Mouse (Mus musculus) kidney, postnatal 4 days (tissue): ENCODE measurements around the gene Cpne7.
A peak's percentile ranks its signal among the peaks of the same experiment; 100 is the strongest.
"Not testable (repeated sequence)": the region's sequence is repeated elsewhere in the genome, so short reads cannot be mapped to it uniquely, and the experiment has no call there.

Source experiments
- DNase-seq, 2 experiments: peaks; one replicate each; pipeline ENCODE4 v3.0.0; 2021; ENCODE audit warnings: mixed read lengths in 2 of 2

Gene Cpne7

DNA sequence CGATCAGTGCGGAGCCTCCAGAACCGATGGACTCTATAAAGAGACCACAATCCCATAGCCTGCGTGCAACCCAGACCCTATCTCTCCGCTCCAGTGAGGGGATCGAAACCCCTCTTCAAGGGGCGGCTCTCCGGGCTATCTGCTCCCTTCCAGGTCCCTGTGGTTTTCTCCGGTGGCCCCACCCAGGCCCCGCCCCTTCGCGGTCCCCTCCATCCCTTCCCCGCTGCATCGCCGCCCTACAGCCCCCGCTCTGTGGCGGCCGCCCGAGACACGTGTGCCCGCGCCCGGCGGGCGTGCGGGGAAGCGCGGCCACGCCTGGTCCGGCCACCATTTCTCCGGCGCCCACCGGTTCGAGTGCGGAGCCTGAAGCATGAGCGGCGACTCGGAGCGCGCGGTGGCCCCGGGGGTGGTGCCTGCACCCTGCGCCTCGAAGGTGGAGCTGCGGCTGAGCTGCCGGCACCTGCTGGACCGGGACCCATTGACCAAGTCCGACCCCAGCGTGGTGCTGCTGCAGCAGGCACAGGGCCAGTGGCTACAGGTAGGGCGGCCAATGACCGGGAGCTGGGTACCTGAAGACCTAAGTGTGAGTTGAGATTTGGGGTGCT is at the start of gene Cpne7:
Cpne7 (plus strand) TSS at position 248 of the 605 bp plus-strand sequence.
- DNase-seq = peak; percentile 44 to 48

DNA sequence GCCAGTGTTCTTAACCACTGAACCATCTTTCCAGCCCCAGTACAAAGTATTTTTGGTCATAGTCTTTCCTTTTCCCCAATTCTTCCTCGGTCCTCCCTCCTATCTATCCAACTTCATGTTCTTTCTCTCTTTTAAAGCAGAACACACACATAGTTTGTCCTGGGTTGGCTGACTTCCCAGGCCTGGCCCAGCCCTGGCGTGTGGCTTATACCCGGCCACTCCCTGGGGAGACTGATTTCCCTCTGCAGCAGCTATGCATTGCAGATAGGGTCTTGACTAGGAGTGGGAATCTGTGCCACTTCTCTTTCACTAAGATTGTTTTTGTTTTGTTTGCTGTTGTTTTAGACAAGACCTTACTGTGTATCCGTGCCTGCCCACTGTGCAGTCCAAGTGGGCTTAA is 46.0 kb upstream of the Cpne7 start:
- peak; percentile 17 to 38 for DNase-seq

DNA sequence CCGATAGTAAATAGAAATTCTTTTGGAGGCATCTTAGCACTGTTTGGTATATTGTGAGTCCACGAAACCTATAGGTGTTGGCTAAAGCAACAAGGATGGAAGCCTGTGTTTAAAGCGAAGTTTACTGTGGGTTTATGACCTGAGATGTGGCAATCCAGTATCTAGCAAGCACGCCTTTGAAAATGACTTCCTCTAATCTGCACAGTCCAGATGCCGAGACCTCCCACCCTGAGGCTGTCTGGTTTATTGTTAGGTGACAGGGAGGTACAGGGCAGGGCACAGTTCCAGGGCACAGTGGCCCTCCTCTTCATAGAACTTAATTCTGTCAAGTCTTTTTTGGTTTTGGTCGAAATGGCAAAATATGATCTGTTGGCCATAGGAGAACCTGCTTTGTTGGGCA is 40.0 kb upstream of the Cpne7 start:
- no peak for DNase-seq

DNA sequence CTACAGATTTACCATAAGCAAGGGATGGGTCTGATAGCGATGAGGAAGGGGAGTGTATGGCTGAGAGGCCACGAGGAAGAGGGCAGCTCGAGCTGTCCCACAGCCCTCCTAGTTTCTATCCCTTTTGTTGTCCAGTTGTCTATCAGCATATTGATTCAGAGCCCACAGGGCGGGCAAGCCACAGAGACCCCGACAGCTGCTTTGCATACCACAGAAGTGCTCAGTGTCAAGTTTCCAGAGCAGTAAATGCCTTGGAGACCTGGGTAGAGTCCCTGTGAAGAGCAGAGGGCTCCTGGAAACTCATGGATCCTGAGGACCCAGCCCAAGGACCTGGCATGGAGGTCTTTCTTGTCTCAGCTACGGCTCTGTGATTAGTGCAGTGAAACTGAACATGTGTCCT is 34.2 kb upstream of the Cpne7 start:
- DNase-seq = no peak

DNA sequence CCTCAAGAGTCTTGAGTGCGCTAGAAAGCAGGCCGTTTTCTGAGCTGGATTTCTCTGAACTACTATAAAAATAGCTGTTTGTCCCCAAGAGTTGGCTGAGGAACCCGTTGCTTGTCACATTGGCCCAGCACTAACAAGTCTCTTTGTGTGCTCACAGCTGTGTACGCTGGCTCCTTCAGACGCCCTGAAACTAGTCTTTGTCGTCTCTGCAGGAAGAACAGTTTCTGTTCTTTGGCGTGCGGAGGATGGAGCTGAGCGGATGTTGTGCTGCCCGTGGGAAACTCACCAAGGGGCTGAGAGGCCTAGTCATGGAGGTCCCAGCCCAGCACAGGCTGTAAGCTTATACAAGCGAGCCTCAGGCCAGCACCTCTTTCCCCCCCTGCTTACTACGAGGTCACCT is 33.6 kb upstream of the Cpne7 start:
- DNase-seq = no peak

DNA sequence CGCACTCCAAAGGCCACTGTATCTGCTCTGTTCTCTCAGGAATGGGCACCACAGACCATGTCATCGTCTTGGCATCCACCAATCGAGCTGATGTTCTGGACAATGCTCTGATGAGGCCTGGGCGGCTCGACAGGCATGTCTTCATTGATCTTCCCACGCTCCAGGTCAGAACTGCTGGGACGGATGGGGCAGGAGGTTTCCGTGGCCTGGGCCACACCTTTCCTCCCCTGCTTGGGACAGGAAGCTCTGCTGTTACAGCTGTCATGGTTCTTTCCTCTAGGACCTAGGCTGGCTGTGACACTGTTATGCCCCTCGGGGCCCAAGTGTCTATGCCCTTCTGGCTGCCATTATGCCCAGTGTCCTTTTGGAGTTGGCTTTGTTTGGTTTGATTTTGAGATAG is 29.9 kb upstream of the Cpne7 start:
- DNase-seq = peak in 1 of 2 experiments; percentile 10

DNA sequence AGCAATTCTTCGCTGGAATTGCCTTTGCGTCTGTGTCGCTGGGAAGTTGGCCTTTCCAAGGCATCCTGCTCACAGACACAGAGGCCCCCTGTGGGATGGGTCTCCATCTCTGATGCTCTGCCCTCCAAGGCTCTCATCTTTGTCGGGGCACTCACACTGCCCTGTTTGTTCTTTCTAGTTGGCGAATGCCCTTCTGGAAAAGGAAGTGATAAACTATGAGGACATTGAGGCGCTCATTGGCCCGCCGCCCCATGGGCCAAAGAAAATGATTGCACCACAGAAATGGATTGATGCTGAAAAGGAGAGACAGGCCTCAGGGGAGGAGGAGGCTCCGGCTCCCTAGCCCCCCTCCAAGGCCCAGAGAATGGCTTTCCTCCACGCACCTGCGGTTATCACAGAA is 20.0 kb upstream of the Cpne7 start:
- DNase-seq = no peak

DNA sequence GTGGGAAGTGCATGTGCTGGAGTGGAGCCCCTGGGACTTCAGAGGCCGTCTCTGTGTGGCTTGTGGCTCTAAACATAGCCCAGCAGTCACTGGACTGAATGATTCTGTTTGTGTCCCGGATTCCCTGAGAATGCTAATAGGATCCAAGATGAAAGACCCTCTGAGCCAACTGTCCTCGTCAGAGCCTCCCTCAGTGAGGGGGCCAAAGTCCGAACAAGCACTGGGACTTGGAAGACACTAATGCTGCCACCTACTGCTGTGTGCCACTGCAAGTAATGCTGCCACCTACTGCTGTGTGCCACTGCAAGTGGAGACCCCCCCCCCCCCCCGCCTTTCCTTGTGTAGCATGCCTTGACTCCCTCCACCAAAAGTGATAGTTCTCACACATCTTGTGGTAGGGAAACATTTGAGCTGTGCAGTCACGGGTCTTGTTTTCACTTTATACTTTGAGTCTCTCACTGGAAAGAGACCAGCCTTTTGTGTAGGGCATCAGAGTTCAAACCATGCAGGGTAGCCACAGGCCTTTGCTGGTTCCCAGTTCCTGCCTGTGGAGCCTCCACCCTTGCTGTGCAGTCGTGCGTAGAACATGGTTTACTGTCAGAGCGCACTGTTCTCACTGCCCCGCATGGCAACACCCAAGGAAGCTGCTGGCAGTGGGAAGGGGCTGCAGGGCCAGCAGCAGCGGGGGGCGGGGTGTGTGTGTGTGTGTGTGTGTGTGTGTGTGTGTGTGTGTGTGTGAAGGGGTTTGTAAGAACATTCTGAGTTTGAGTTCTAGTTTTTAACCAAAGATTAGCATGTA is 19.2 kb upstream of the Cpne7 start:
- DNase-seq = peak in 1 of 2 experiments; percentile 66

DNA sequence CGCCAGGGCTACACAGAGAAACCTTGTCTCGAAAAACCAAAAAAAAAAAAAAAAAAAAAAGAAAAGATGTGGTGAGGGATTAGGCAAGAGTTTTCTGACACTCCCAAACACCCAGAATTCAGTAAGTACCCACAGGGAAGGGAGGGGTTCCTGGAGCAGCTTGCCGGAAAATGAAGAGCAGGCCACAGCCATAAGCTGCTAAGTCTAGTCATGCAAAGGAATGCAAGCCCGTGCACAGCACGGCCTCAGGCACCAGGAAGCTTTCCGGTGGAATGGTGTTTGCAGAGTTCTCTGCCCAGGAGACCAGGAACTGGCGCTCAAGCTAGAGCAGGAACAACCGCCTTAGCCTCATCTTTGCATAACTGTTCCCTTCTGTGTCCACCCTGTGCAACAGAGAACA is 16.9 kb upstream of the Cpne7 start:
- DNase-seq = no peak

DNA sequence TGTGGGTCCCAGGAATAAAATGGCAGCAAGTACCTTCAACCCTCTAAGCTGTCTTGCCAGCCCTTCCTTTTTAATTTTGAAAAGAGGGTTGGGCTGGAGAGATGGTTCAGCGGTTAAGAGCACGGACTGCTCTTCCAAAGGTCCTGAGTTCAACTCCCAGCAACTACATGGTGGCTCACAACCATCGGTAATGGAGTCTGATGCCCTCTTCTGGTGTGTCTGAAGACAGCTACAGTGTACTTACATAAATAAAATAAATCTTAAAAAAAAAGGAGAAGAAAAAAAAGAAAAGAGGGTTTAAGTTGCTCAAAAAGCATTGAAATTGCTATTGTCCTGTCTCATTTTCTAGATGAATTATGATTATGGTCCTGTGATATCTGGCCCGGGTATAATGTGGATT is 15.9 kb upstream of the Cpne7 start:
- no peak for DNase-seq

DNA sequence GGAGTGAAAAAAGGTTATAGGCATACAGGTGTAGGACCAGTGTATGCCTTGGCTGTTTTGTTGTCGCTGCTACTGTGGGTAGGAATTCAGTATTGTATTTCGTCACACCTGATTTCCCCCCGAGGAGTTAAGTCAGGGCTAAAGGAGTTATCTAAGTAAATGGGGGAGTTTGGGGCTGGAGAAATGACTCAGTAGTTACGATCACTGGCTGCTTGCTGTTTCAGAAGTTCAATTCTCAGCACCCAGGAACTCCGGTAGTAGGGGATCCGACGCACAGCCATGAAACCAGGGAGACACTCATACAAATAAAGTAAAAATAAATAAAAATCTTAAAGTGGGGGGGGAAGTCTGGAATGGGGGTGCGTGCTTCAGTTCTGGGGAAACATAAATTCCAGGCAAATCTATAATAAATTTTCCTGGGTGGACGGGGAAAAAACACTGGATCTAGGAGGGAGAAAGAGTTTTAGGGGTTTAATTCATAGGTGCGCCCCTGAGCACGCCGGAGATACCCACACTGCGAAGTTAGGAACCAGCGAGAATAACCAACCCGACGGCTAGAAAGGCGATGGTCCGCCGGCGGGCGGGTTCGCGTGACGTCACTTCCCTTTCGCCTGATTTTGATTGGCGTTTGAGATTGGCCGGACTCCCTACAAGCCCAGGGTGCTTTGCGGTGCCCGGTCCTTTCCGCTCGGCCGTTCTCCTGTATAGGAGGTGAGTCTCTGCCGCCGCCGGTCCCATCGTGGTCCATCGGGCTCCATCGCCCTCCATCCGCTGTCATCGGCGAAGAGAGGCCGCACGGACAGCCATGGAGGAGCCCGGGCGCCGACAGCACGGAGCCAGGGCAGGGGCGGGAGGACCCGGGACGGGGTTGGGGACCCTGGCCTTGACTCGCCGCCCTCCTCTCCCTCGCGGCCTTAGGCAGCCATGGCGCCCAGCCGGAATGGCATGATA is 15.2 kb upstream of the Cpne7 start, which contains the start of gene Rpl13:
Rpl13 (plus strand) TSS at position 616 of the 951 bp plus-strand sequence.
- DNase-seq = peak; percentile 98 to 99

DNA sequence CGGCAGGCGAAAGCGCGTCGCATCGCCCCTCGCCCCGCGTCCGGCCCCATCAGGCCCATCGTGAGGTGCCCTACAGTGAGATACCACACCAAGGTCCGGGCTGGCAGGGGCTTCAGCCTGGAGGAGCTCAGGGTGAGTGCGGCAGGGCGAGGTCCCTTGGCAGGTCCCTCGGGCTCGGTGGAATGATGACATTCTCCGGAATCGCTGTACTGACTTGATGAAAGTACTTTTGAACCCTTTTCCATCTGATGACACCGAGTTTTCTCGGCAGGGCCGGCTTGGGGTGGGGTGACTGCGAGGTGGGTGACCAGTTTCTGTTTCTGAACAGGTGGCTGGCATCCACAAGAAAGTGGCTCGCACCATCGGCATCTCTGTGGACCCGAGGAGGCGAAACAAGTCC is 14.3 kb upstream of the Cpne7 start:
- DNase-seq = not testable (repeated sequence)

DNA sequence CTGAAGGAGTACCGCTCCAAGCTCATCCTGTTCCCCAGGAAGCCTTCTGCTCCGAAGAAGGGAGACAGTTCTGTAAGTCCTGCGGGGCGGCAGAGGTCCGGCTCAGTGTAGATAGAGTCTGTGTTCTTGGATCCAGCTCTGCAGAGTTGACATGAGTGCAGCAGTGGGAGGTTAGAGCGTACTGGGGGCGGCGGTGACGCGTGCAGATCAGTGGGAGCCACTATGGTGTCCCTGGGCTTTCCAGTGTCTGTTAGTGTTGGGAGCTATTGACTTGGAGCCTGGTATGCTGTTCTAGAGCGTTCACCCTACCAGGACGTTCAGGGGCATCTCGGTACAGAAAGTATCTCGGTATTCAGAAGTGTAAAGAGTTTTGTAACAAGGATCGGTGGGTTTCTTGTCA is 13.9 kb upstream of the Cpne7 start:
- DNase-seq = no peak

DNA sequence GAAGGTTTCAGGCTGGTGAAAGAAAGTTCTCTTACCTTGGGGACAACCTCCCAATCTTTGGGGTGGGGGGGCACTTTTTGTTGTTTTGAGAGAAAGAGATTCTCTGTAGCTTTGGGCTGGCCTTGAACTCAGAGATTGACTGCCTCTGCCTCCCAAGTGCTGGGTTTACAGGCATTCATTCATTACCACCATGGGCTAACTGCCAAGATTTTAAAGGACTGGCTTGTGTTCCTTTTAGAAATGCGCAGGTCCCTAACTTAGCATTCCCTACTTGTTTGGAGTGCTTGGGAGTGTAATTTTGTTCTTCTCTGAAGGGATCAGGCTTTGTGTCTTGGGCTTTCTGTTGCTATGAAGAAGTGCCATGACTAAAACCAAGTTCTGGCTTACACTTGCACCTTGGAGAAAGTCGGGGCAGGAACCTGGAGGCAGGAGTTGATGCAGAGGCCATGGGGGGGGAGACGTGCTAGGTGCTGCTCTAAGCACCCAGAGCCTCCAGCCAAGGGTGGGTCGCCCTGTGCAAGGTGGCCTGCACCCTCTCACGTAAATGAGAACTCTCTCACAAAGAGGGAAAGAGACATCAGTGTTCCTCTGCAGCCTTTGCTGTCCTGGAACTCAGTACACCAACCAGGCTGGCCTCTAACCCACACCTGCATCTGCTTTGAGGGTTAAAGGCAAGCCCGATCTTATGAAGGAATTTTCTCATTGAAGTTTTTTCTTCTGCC is 13.0 kb upstream of the Cpne7 start:
- DNase-seq = no peak

DNA sequence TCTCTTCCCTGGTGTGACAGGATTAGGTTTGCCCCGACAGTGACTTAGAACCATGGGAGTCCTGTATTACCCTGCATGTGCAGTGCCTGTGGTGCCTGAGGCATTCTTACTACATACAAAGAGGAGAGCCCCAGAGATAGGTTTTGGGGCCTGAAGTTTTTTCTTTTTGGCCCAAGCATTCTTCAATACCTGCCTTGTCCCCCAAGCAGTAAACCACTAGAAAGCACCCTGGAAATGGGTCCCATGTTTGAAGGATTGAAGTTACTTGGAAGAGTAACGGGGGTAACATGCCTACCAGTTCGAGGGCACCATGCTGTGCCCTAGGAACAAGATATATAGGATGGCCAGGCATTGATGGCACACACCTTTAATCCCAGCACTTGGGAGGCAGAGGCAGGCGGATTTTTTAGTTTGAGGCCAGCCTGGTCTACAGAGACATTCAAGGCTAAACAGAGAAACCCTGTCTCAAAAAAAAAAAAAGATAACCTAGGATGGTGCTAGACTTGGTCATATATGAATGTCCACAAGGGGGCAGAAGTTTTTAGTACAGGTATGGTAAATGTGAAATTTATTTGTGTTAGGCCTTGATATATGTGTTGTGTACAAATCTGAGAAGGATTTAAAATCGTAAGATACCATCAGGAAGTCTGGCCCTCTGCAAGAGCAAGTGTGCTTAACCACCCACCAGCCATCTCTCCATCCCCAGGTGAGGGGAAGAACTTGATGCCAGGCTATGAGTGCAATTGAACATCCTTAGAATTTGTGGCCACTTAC is 11.4 kb upstream of the Cpne7 start:
- no peak for DNase-seq

DNA sequence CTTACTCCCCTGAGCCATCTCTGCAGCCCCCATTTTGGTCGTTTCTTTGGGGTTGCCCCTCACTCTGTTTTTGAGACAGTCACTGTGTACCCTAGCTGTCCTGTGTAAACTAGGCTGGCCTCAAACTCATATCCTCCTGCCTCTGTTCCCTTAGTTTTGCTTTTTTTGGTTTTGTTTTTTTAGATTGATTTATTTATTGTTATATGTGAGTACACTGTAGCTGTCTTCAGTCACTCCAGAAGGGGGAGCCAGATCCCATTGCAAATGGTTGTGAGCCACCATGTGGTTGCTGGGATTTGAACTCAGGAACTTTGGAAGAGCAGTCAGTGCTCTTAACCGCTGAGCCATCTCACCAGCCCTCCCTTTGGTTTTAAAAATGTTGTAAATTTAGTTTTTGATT is 10.6 kb upstream of the Cpne7 start:
- peak in 1 of 2 experiments; percentile 56 for DNase-seq

DNA sequence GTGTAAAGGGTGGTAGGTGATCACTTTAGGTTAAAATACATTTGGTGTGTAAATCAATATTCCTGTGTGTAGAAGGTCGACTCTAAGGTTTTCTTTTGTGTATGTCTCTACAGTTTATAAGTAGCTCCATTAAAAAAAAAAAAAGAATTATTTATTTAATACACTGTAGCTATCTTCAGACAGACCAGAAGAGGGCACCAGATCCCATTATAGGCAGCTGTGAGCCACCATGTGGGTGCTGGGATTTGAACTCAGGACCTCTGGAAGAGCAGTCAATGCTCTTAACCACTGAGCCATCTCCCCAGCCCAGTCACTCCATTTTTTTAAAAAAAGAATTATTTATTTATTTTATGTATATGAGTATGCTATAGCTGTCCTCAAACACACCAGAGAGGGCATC is 9.2 kb upstream of the Cpne7 start:
- no peak for DNase-seq

DNA sequence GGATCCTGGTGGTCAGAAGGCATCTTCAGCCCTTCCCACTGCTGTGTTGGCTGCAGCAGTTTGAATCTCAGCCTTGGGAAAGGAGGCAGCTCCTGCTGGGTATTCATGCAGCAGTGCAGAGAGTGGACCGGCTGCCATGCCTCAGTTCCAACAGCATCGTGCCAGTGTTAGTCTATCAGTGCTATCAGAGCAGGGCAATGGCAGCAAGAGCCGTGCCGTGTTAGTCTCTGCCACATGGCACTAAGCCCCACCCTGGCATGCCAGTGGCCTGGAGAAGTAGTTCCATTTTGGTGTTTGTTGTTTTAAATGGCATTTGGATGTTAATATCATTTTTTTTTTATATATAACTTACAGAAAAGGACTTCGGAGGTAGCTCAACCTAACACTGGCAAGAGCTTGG is 8.2 kb upstream of the Cpne7 start:
- no peak for DNase-seq

DNA sequence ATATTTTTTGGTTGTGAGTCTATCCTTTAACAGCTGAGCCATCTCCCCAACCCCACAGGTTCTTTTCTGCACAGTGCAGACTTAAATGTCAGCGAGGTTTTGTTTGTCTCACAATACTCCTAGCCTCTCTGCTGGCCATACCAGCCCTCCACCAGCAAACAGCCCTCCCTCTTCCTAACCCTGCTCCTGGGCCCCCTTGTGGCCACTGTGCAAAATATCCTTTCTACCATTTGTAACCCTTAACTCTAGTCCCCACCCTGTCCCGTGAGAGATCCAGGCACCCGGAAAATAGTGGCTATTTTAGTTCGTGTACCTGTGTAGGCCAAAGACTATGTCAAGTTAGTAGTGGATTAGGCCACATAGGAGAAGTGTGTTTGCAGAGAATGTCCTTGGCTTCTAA is 6.5 kb upstream of the Cpne7 start:
- peak; percentile 71 to 76 for DNase-seq

DNA sequence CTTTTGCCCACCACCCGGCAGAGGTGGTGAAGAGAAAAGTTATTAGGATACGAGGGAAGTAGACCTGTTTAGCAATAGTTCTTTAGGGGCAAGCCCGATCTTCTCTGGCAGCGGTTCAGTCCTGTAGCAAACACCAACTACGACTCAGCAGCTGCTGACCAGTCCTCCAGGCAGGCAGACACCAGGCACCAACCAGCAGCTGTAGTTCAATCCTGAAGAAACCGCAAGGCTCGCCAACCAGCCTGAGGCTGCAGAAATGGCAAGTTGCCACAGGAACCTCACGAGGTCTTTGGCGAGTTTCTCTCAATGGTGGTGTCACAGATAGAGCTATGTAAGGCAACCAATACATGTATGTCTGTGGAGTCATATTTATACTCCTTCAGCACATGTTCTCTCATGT is 4.3 kb upstream of the Cpne7 start:
- DNase-seq = no peak

DNA sequence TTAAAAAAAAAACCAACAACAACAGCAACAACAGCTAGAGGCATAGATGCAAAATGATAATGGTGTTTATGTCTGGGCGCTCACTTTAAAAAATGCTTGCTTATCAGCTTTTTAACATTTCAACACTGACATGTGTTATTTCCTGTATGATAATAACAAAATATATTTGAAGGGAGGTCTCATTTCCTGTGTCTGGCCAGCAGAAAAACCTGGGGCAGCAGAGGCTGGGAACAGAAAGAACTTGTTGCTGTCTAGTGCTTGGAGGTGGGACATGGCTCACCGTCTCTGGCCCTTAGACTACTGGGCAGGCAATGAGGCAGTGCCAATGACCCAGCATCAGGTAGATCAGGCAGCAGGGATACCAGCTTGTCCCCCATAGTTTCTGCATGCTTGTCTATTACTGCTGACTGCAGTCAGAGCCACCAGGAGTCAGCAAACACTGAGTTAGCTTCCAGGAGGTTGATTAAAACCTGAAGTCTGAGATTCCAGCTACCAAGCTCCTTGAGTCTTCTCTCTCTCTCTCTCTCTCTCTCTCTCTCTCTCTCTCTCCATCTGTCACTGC is 3.2 kb upstream of the Cpne7 start:
- DNase-seq = peak in 1 of 2 experiments; percentile 42

DNA sequence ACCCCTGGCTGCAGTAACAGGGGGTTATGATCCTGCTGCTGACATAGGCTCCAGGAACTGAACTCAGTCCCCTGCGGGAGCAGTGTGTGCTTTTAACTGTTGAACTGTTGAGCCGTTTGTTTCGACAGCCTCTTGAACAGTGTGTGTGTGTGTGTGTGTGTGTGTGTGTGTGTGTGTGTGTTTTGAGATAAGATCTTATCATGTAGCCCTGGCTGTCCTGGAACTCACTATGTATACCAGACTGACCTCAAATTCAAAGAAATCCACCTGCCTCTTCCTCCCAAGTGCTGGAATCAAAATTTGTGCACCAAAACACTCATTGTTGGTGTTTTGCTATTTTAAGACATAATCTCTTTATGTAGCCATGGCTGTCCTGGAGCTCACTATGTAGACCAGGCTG is 2.5 kb upstream of the Cpne7 start:
- DNase-seq = no peak
